Mouse (Mus musculus) liver, embryonic 12.5 days (tissue): ENCODE measurements at regions not wholly inside any gene's neighbourhood (a gene's known extent, or its start where the extent isn't known, plus 50 kb on each side); places are given as distances from the start of the nearest gene placed in this dataset.

ENCODE experiments used
- ATAC-seq: fragments of 200-750 bp; cut with Nextera tagmentation; 2 replicates; pipeline ENCODE4 v1.8.0; 2017; ENCODE audit warnings: moderate number of reproducible peaks, mild to moderate bottlenecking, moderate library complexity
- H3K27ac ChIP-seq: fragments of 300-500 bp; sonication (generic); 2 replicates; pipeline ENCODE4 v1.5.1; 2016; ENCODE audit warnings: mild to moderate bottlenecking
- H3K27me3 ChIP-seq: fragments of 300-500 bp; sonication (generic); replicated peaks from 2 replicates; pipeline ENCODE4 v1.6.1; 2016; ENCODE audit warnings: mild to moderate bottlenecking, moderate library complexity
- H3K36me3 ChIP-seq: fragments of 300-500 bp; sonication (generic); 2 replicates; pipeline ENCODE4 v1.6.1; 2016; ENCODE audit warnings: mild to moderate bottlenecking, moderate library complexity
- H3K4me1 ChIP-seq: fragments of 300-500 bp; sonication (generic); 2 replicates; pipeline ENCODE4 v1.6.1; 2016
- H3K4me2 ChIP-seq: fragments of 300-500 bp; sonication (generic); 2 replicates; pipeline ENCODE4 v1.6.1; 2016; ENCODE audit warnings: mild to moderate bottlenecking, moderate library complexity
- H3K4me3 ChIP-seq: fragments of 300-500 bp; sonication (generic); 2 replicates; pipeline ENCODE4 v1.5.1; 2016; ENCODE audit warnings: mild to moderate bottlenecking, moderate library complexity
- H3K9ac ChIP-seq: fragments of 300-500 bp; sonication (generic); 2 replicates; pipeline ENCODE4 v1.6.1; 2016; ENCODE audit warnings: mild to moderate bottlenecking, moderate library complexity
- H3K9me3 ChIP-seq: fragments of 300-500 bp; sonication (generic); replicated peaks from 2 replicates; pipeline ENCODE4 v1.6.1; 2016; ENCODE audit warnings: mild to moderate bottlenecking, moderate library complexity
- WGBS: fragments of 180-500 bp; shearing (Covaris S2); methylation state at CpG from one replicate; pipeline ENCODE4 v1.1.7; 2016; ENCODE audit not compliant: insufficient replicate concordance; 5-methylcytosine and 5-hydroxymethylcytosine counted together

GRCm38 (mm10) chr2:148579027-148579426 is 93.4 kb upstream of the Nxt1 start:
- Histone ChIP-seq H3K9ac (no peak overlapping the region), H3K27ac (no peak overlapping the region), H3K27me3 (no peaks in the 10 kb centered on the region), H3K4me1 (no peaks in the 10 kb centered on the region), H3K36me3 (no peaks in the 10 kb centered on the region), H3K4me3 (no peak overlapping the region), H3K4me2 (no peak overlapping the region), H3K9me3 (no peaks in the 10 kb centered on the region)
- ATAC-seq = 0 out of 2 replicates have a peak, but pooled peaks have one; percentile 55
- 41% methylated on average over 5 of the region's 5 CpGs for WGBS

DNA sequence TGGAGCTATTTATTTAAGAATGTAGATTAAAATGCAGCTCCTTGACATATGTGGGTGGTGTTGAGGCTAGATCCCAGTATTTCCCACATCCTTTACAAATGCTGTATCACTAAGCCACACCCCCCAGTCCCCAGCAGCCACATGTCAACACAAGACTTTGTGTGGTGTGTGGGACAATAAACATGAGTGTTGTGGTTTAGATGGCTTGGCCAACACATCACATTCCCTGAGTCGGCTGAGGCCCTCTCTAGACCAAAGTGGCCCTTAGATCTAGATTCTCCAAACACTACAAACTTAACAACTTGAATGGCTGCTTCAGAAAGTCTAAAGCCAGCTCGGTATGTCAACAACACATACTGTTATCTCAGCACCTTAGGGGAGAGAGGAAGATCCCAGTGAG is 94.2 kb upstream of the Nxt1 start:
- WGBS = 30% methylated on average over 2 of the region's 2 CpGs
- no peaks in the 10 kb centered on the region for H3K9me3 ChIP-seq

DNA sequence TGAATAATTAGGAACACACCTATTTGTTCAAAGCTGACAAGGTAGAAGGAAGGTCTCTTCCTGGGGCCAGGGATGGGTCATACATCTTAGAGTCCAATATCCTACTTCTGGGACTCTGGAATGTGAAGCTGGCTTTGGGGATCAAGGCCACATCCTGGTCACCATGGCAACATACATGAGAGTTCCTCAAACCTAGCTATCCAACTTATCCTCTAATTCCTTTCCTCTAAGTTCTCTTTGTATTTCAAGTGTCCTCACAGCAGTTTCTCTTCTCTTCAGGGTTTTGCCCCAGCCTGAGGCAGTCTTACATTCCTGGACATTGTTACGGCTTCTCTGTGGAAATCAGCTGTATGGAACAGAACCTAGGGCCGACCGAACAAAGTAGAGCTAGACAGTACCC is 97.0 kb upstream of the Nxt1 start:
- no peaks in the 10 kb centered on the region for H3K27me3 ChIP-seq
- H3K4me2 ChIP-seq = no peak overlapping the region
- H3K9ac ChIP-seq = no peak overlapping the region
- H3K4me3 ChIP-seq = no peak overlapping the region
- no peaks in the 10 kb centered on the region for H3K9me3 ChIP-seq
- WGBS = 58% methylated on average over 3 of the region's 3 CpGs
- ATAC-seq = no peak
- no peak overlapping the region for H3K27ac ChIP-seq
- no peaks in the 10 kb centered on the region for H3K36me3 ChIP-seq
- H3K4me1 ChIP-seq = no peaks in the 10 kb centered on the region

More for the DNA sequence above, 94.2 kb upstream of the Nxt1 start:
- H3K36me3 ChIP-seq = no peaks in the 10 kb centered on the region
- H3K4me3 ChIP-seq = no peak overlapping the region
- no peak for ATAC-seq
- H3K27me3 ChIP-seq = no peaks in the 10 kb centered on the region
- H3K4me2 ChIP-seq = no peak overlapping the region
- H3K9ac ChIP-seq = no peak overlapping the region
- H3K4me1 ChIP-seq = no peaks in the 10 kb centered on the region
- H3K27ac ChIP-seq = no peak overlapping the region

GRCm38 (mm10) chr2:148572165-148572564 is 100.2 kb upstream of the Nxt1 start:
- Histone ChIP-seq H3K27me3 (no peaks in the 10 kb centered on the region), H3K4me2 (no peak overlapping the region), H3K9ac (no peak overlapping the region), H3K27ac (no peak overlapping the region), H3K9me3 (no peaks in the 10 kb centered on the region), H3K4me1 (no peaks in the 10 kb centered on the region), H3K36me3 (no peaks in the 10 kb centered on the region), H3K4me3 (no peak overlapping the region)
- 0% methylated on average over 1 of the region's 1 CpGs for WGBS
- ATAC-seq = no peak

- ATAC-seq = no peak
- WGBS = 58% methylated on average over 1 of the region's 1 CpGs
- no peak overlapping the region for H3K27ac ChIP-seq
Observed at GRCm38 (mm10) chr2:148571616-148572015, 100.8 kb upstream of the Nxt1 start.

GRCm38 (mm10) chr2:148571018-148571417 is 101.4 kb upstream of the Nxt1 start:
- no peak overlapping the region for H3K27ac ChIP-seq
- 66% methylated on average over 5 of the region's 5 CpGs for WGBS
- H3K4me2 ChIP-seq = no peak overlapping the region
- no peaks in the 10 kb centered on the region for H3K9me3 ChIP-seq
- no peaks in the 10 kb centered on the region for H3K36me3 ChIP-seq
- H3K4me3 ChIP-seq = no peak overlapping the region
- no peaks in the 10 kb centered on the region for H3K27me3 ChIP-seq
- H3K4me1 ChIP-seq = no peaks in the 10 kb centered on the region
- ATAC-seq = no peak
- no peak overlapping the region for H3K9ac ChIP-seq

More at GRCm38 (mm10) chr2:148571616-148572015, 100.8 kb upstream of the Nxt1 start:
- H3K9ac ChIP-seq = no peak overlapping the region
- H3K9me3 ChIP-seq = no peaks in the 10 kb centered on the region
- H3K36me3 ChIP-seq = no peaks in the 10 kb centered on the region
- H3K4me1 ChIP-seq = no peaks in the 10 kb centered on the region
- H3K4me2 ChIP-seq = no peak overlapping the region
- no peaks in the 10 kb centered on the region for H3K27me3 ChIP-seq
- H3K4me3 ChIP-seq = no peak overlapping the region

- Histone ChIP-seq H3K9ac (no peak overlapping the region), H3K9me3 (no peaks in the 10 kb centered on the region), H3K36me3 (no peaks in the 10 kb centered on the region), H3K27ac (no peak overlapping the region), H3K4me3 (no peak overlapping the region), H3K4me1 (no peaks in the 10 kb centered on the region), H3K4me2 (no peak overlapping the region), H3K27me3 (no peaks in the 10 kb centered on the region)
- no peak for ATAC-seq
- WGBS = 30% methylated on average over 2 of the region's 2 CpGs
Observed at GRCm38 (mm10) chr2:148567930-148568481, 104.4 kb upstream of the Nxt1 start.

- H3K27ac ChIP-seq = 0 out of 2 replicates have a peak overlapping the region, but pooled peaks have one; percentile 6
- no peaks in the 10 kb centered on the region for H3K27me3 ChIP-seq
- no peaks in the 10 kb centered on the region for H3K9me3 ChIP-seq
- no peaks in the 10 kb centered on the region for H3K4me1 ChIP-seq
- H3K4me3 ChIP-seq = no peak overlapping the region
- no peak overlapping the region for H3K4me2 ChIP-seq
- ATAC-seq = 0 out of 2 replicates have a peak, but pooled peaks have one; percentile 24
- 11% methylated on average over 3 of the region's 3 CpGs for WGBS
- H3K9ac ChIP-seq = no peak overlapping the region
- H3K36me3 ChIP-seq = no peaks in the 10 kb centered on the region
Observed at GRCm38 (mm10) chr2:148563390-148563789, 109.0 kb upstream of the Nxt1 start.

- ATAC-seq = no peak
- Histone ChIP-seq H3K4me1 (no peaks in the 10 kb centered on the region), H3K4me2 (no peak overlapping the region), H3K4me3 (no peak overlapping the region), H3K9me3 (no peaks in the 10 kb centered on the region), H3K9ac (no peak overlapping the region), H3K36me3 (no peaks in the 10 kb centered on the region), H3K27ac (no peak overlapping the region), H3K27me3 (no peaks in the 10 kb centered on the region)
- WGBS = 56% methylated on average over 3 of the region's 3 CpGs
Observed at GRCm38 (mm10) chr2:148562041-148562440, 110.4 kb upstream of the Nxt1 start.

- WGBS = 50% methylated on average over 4 of the region's 4 CpGs
- no peak overlapping the region for H3K27ac ChIP-seq
- no peak overlapping the region for H3K4me3 ChIP-seq
- no peaks in the 10 kb centered on the region for H3K9me3 ChIP-seq
- no peaks in the 10 kb centered on the region for H3K36me3 ChIP-seq
- no peaks in the 10 kb centered on the region for H3K27me3 ChIP-seq
- no peak overlapping the region for H3K9ac ChIP-seq
- ATAC-seq = no peak
- no peak overlapping the region for H3K4me2 ChIP-seq
- H3K4me1 ChIP-seq = no peaks in the 10 kb centered on the region
Observed at GRCm38 (mm10) chr2:148560013-148560773, 112.2 kb upstream of the Nxt1 start.

DNA sequence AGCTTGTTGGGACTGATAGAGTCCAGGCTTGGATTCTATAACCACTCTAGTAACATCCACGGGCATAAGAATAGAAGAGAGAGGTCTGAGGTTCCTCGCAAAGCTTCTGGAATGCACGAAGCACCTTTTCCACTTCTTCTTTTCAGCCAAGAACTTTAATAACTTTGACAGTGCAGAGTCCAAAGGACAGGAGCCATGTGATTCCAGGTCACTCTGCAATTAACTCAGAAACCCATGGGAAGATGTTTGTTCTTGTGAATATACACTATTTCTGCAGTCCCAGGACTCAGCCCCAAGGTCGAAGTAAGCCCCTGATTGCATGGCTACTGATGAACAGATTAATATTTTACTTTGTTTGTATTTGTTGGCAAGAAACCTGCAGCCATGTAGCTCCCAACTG is 113.0 kb upstream of the Nxt1 start:
- H3K27ac ChIP-seq = no peak overlapping the region
- no peaks in the 10 kb centered on the region for H3K4me1 ChIP-seq
- no peak overlapping the region for H3K4me2 ChIP-seq
- H3K9ac ChIP-seq = no peak overlapping the region
- H3K27me3 ChIP-seq = no peaks in the 10 kb centered on the region
- no peak for ATAC-seq
- no peaks in the 10 kb centered on the region for H3K9me3 ChIP-seq
- H3K36me3 ChIP-seq = no peaks in the 10 kb centered on the region
- H3K4me3 ChIP-seq = no peak overlapping the region
- 60% methylated on average over 4 of the region's 4 CpGs for WGBS

DNA sequence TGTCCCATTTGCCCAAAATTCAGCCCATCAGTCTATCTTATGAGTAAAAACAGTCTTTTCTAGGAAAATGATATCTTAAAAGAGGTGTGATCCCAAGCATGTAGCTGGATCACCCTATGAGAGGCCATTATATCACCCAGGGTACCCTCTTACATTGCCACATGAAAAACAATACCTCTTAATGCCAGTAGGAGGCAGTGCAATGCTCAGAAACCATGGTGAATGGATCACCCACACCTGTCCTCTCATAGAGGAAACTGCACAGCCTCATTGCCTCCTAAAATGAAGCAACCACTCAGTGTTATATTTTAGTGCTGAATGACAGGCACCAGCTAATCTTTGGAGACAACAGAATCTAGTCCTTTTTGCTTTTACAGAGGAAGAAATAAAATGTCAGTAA is 114.0 kb upstream of the Nxt1 start:
- H3K4me3 ChIP-seq = no peak overlapping the region
- H3K9me3 ChIP-seq = no peaks in the 10 kb centered on the region
- no peak overlapping the region for H3K4me2 ChIP-seq
- H3K27ac ChIP-seq = no peak overlapping the region
- H3K9ac ChIP-seq = no peak overlapping the region
- no peaks in the 10 kb centered on the region for H3K36me3 ChIP-seq
- no peaks in the 10 kb centered on the region for H3K4me1 ChIP-seq
- no peak for ATAC-seq
- H3K27me3 ChIP-seq = no peaks in the 10 kb centered on the region

DNA sequence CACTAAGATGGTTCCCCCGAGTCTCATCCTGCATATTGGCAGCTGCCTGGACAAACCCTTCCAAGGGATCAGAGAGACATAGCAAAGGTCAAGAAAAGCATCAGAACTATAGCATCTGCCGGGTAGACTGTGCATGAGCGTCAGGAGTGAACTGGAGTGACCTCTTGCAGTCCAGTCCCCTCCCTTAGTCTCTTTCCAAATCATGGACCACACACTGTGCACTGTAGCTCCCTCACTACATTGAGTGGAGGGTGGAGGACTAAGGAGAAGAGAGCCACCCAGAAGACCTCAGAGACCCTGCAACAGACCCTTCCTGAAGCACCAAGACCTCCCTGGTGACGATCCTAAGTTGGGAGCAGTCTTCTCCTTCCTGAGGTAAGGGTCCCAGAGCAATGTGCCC is 107.8 kb upstream of the Cd93 start:
- Histone ChIP-seq H3K4me1 (no peaks in the 10 kb centered on the region), H3K4me2 (no peak overlapping the region), H3K36me3 (no peaks in the 10 kb centered on the region), H3K9me3 (no peaks in the 10 kb centered on the region), H3K4me3 (no peak overlapping the region), H3K27ac (no peak overlapping the region), H3K9ac (no peak overlapping the region), H3K27me3 (no peaks in the 10 kb centered on the region)
- WGBS = 68% methylated on average over 4 of the region's 4 CpGs
- ATAC-seq = no peak
